8 mouse cellular contexts compared by ENCODE assay signal in the genomic region with DNA sequence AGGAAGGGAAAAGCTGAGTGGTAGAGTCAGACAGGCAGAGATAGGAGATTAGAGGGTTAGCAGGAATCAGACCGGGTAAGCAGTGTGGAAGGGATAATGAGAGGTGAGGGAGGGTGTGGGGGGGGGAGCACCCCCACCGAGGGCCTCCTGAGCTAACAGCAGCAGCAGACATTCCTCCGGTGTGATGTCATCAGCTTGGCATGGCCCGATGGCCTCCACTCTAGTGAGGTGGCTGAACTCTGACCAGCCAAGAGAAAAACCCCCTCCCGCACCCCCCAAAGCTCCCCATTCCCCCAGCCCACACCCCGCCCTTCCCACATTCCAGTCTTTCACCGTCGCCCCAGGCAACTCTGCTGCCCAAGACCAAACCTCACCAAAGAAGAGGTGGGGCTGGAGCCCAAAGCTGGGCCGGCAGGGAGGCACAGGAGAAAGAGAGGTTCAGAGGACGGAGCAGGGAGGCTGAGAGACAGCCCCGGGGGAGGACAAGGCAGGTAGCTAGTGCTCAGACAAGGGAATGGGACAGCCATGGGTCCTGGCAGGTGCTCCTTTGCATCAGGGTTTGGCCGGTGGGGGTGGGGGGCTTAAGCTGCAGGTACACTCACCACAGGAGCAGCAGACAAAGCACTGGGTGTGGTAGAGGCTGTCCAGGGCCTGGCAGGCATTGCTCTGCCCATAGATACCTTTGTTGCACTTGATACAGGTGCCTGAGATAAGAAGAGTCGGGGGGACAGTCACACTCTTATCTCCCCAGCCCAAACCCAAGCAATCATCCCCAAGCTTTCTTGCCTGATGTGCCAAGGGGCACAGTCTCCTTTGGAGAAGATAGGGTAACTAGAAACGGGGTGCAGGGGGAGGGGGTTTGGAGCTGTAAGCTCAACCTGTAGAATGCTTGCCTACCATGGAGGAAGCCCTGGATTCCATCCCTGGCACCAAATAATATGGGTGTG. TPM values are rescaled to one million over a fixed set of nuclear protein-coding genes. Genes with fewer than 3 reads are reported as not detected.
A peak's percentile ranks its signal among the peaks of the same experiment; 100 is the strongest.
DNase-seq lines count a peak whose midpoint lies in the region; ATAC-seq lines count a peak whose summit lies in the region.

No protein-coding gene starts in this region.

- peak; percentile 35 for ATAC-seq in heart, embryonic 13.5 days (ENCODE audit: extremely low read depth, insufficient number of reproducible peaks, low FRiP score, low TSS enrichment)
- ATAC-seq in midbrain, embryonic 11.5 days (ENCODE audit: low FRiP score): peak; percentile 80
- ATAC-seq in megakaryocyte-erythroid progenitor cell, adult 5-6 weeks (replicated peaks; ENCODE audit: low FRiP score, low TSS enrichment, poor library complexity, severe bottlenecking): no peak

- DNase-seq in urinary bladder, postnatal 14 days (ENCODE audit: low spot score): peak; percentile 84
- DNase-seq in urinary bladder, postnatal 10 days (ENCODE audit: low spot score): no peak
- DNase-seq in kidney, postnatal 25 days: peak; percentile 80 to 94
- peak; percentile 95 for DNase-seq in midbrain, embryonic 11.5 days (ENCODE audit: low spot score, missing footprints)
- DNase-seq in thymus, postnatal 0 days (ENCODE audit: low spot score): no peak
- DNase-seq in cerebellum, postnatal 14 days: no peak

- H3K36me3 ChIP-seq in heart, embryonic 13.5 days: peaks cover 53% of the 10 kb centered on the region
- peaks cover 10% of the 10 kb centered on the region; the same call in 1 of the 2 replicates for H3K36me3 ChIP-seq in midbrain, embryonic 11.5 days (ENCODE audit: control insufficient read depth, insufficient read depth, low read length)

- H3K27me3 ChIP-seq in heart, embryonic 13.5 days (replicated peaks): no peaks in the 10 kb centered on the region
- no peaks in the 10 kb centered on the region for H3K27me3 ChIP-seq in midbrain, embryonic 11.5 days (ENCODE audit: control insufficient read depth, insufficient read depth, low read length)

- H3K4me2 ChIP-seq in heart, embryonic 13.5 days: peak overlapping the region; percentile 81
- peak overlapping the region; percentile 81 for H3K4me2 ChIP-seq in midbrain, embryonic 11.5 days

- peak overlapping the region; percentile 99 for H3K9ac ChIP-seq in heart, embryonic 13.5 days
- peak overlapping the region; percentile 94 for H3K9ac ChIP-seq in midbrain, embryonic 11.5 days (ENCODE audit: low read length)

- peak overlapping the region; percentile 92 for H3K4me3 ChIP-seq in heart, embryonic 13.5 days
- H3K4me3 ChIP-seq in midbrain, embryonic 11.5 days (ENCODE audit: low read depth, low read length): peak overlapping the region; percentile 91

- WGBS in heart, embryonic 13.5 days: 10% methylated on average over 11 of the region's 14 CpGs
- 2% methylated on average over 14 of the region's 14 CpGs for WGBS in midbrain, embryonic 11.5 days

- no peaks in the 10 kb centered on the region for H3K9me3 ChIP-seq in heart, embryonic 13.5 days
- H3K9me3 ChIP-seq in midbrain, embryonic 11.5 days (ENCODE audit: control insufficient read depth, low read length): no peaks in the 10 kb centered on the region

- H3K27ac ChIP-seq in heart, embryonic 13.5 days (replicated peaks): peak overlapping the region; percentile 96
- H3K27ac ChIP-seq in midbrain, embryonic 11.5 days (ENCODE audit: low read depth, low read length): peak overlapping the region; percentile 48; the same call in 1 of the 2 replicates

- peaks cover 65% of the 10 kb centered on the region for H3K4me1 ChIP-seq in heart, embryonic 13.5 days
- peaks cover 51% of the 10 kb centered on the region for H3K4me1 ChIP-seq in midbrain, embryonic 11.5 days (ENCODE audit: control insufficient read depth, insufficient read depth, low read length)

RNA-seq across cellular contexts. Expression of a gene that starts 4.3 kb away (rescaled TPM):
- 28.1 and 29.6 TPM in 2 replicates for polyA plus RNA-seq in heart, embryonic 13.5 days (2015; fragmentation: Nextera tagmentation; extraction: Ambion mirVana)
- polyA plus RNA-seq in midbrain, embryonic 11.5 days (2014; fragmentation: Nextera tagmentation; extraction: Ambion mirVana): 24.3 and 25.1 TPM in 2 replicates
- polyA plus RNA-seq in thymus, postnatal 0 days (2015; fragmentation: Nextera tagmentation; extraction: Ambion mirVana): 11.9 and 14.9 TPM in 2 replicates
- not detected in 2 replicates for total RNA-seq in megakaryocyte-erythroid progenitor cell, adult 5-6 weeks (2014; fragmentation: Nextera tagmentation)
- 0.19 and 0.80 TPM in 2 replicates for total RNA-seq in megakaryocyte-erythroid progenitor cell, adult 5-6 weeks (2017)

RNA-seq across cellular contexts. Expression of a gene that starts 18.6 kb away (rescaled TPM):
- polyA plus RNA-seq in heart, embryonic 13.5 days (2015; fragmentation: Nextera tagmentation; extraction: Ambion mirVana): 42.0 and 43.5 TPM in 2 replicates
- polyA plus RNA-seq in midbrain, embryonic 11.5 days (2014; fragmentation: Nextera tagmentation; extraction: Ambion mirVana): 35.3 and 41.9 TPM in 2 replicates
- 111 and 113 TPM in 2 replicates for polyA plus RNA-seq in thymus, postnatal 0 days (2015; fragmentation: Nextera tagmentation; extraction: Ambion mirVana)
- total RNA-seq in megakaryocyte-erythroid progenitor cell, adult 5-6 weeks (2014; fragmentation: Nextera tagmentation): 94.2 and 97.3 TPM in 2 replicates
- total RNA-seq in megakaryocyte-erythroid progenitor cell, adult 5-6 weeks (2017): 60.5 and 68.2 TPM in 2 replicates

RNA-seq across cellular contexts. Expression of a gene that starts 32.7 kb away (rescaled TPM):
- polyA plus RNA-seq in heart, embryonic 13.5 days (2015; fragmentation: Nextera tagmentation; extraction: Ambion mirVana): 5.8 and 6.0 TPM in 2 replicates
- 5.9 and 8.5 TPM in 2 replicates for polyA plus RNA-seq in midbrain, embryonic 11.5 days (2014; fragmentation: Nextera tagmentation; extraction: Ambion mirVana)
- 4.7 and 5.0 TPM in 2 replicates for polyA plus RNA-seq in thymus, postnatal 0 days (2015; fragmentation: Nextera tagmentation; extraction: Ambion mirVana)
- 6.2 and 12.7 TPM in 2 replicates for total RNA-seq in megakaryocyte-erythroid progenitor cell, adult 5-6 weeks (2014; fragmentation: Nextera tagmentation)
- 2.9 and 7.3 TPM in 2 replicates for total RNA-seq in megakaryocyte-erythroid progenitor cell, adult 5-6 weeks (2017)

RNA-seq across cellular contexts. Expression of a gene that starts 44.8 kb away (rescaled TPM):
- 323 and 363 TPM in 2 replicates for polyA plus RNA-seq in heart, embryonic 13.5 days (2015; fragmentation: Nextera tagmentation; extraction: Ambion mirVana)
- 396 and 453 TPM in 2 replicates for polyA plus RNA-seq in midbrain, embryonic 11.5 days (2014; fragmentation: Nextera tagmentation; extraction: Ambion mirVana)
- 387 and 424 TPM in 2 replicates for polyA plus RNA-seq in thymus, postnatal 0 days (2015; fragmentation: Nextera tagmentation; extraction: Ambion mirVana)
- 221 and 258 TPM in 2 replicates for total RNA-seq in megakaryocyte-erythroid progenitor cell, adult 5-6 weeks (2014; fragmentation: Nextera tagmentation)
- total RNA-seq in megakaryocyte-erythroid progenitor cell, adult 5-6 weeks (2017): 39.5 and 75.5 TPM in 2 replicates

RNA-seq across cellular contexts. Expression of a gene that starts 48.2 kb away (rescaled TPM):
- polyA plus RNA-seq in heart, embryonic 13.5 days (2015; fragmentation: Nextera tagmentation; extraction: Ambion mirVana): 0.23 and 0.68 TPM in 2 replicates
- 0.04 TPM in 1 of 2 replicates, not detected in the other for polyA plus RNA-seq in midbrain, embryonic 11.5 days (2014; fragmentation: Nextera tagmentation; extraction: Ambion mirVana)
- polyA plus RNA-seq in thymus, postnatal 0 days (2015; fragmentation: Nextera tagmentation; extraction: Ambion mirVana): 82.4 and 117 TPM in 2 replicates
- total RNA-seq in megakaryocyte-erythroid progenitor cell, adult 5-6 weeks (2014; fragmentation: Nextera tagmentation): 0.45 TPM in 1 of 2 replicates, not detected in the other
- total RNA-seq in megakaryocyte-erythroid progenitor cell, adult 5-6 weeks (2017): not detected in 2 replicates

Comparison
In these comparisons a context has a peak if more than half of its experiments do, and no peak if none do; other contexts are left out.
1. DNase-seq: peak in urinary bladder, postnatal 14 days (single experiment), kidney, postnatal 25 days (2 of 2) and midbrain, embryonic 11.5 days (single experiment); none in urinary bladder, postnatal 10 days (single experiment), thymus, postnatal 0 days (single experiment) and cerebellum, postnatal 14 days (0 of 2).